Mouse (Mus musculus): ENCODE measurements around the gene Olfr1338.
"Not testable (repeated sequence)": the region's sequence is repeated elsewhere in the genome, so short reads cannot be mapped to it uniquely, and the experiment has no call there.

Gene Olfr1338

GRCm38 (mm10) chr4:118758637-118759036 is at the start of gene Olfr1338:
Gene Olfr1338, minus strand, starts transcription at chr4:118758737.
- no peak for DNase-seq

GRCm38 (mm10) chr4:118792796-118793195 is 34.3 kb upstream of the Olfr1338 start:
- not testable (repeated sequence) for DNase-seq

- DNase-seq: no peak
These were observed 23.9 kb upstream of the Olfr1338 start, which contains the start of gene Olfr1337 for GRCm38 (mm10) chr4:118782486-118782885. Gene Olfr1337, minus strand, starts transcription at chr4:118782586.

- DNase-seq: no peak
These were observed 16.7 kb downstream of the Olfr1338 start for GRCm38 (mm10) chr4:118741881-118742280.

- DNase-seq: no peak
These were observed 17.4 kb downstream of the Olfr1338 start for GRCm38 (mm10) chr4:118740988-118741698.

GRCm38 (mm10) chr4:118739574-118739973 is 19.0 kb downstream of the Olfr1338 start:
- no peak for DNase-seq

- DNase-seq: no peak
These were observed 26.7 kb downstream of the Olfr1338 start, which contains the start of gene Olfr1339 for GRCm38 (mm10) chr4:118731875-118732274. Gene Olfr1339, plus strand, starts transcription at chr4:118732175.

- no peak for DNase-seq
These were observed 36.6 kb downstream of the Olfr1338 start for GRCm38 (mm10) chr4:118721742-118722483.

- DNase-seq: no peak
These were observed 38.7 kb downstream of the Olfr1338 start, which contains the start of gene Olfr1340 for GRCm38 (mm10) chr4:118719838-118720237. Gene Olfr1340, plus strand, starts transcription at chr4:118720138.

GRCm38 (mm10) chr4:118711656-118712055 is 46.9 kb downstream of the Olfr1338 start:
- no peak for DNase-seq

- DNase-seq: no peak
These were observed 50.5 kb downstream of the Olfr1338 start for GRCm38 (mm10) chr4:118708086-118708485.

GRCm38 (mm10) chr4:118703223-118703622 is 55.3 kb downstream of the Olfr1338 start, which contains the start of gene Olfr1341:
Gene Olfr1341, plus strand, starts transcription at chr4:118703523.
- DNase-seq: no peak
